Mouse (Mus musculus) forebrain, embryonic 14.5 days (tissue): Measurements from ENCODE around the gene Fndc11. TPM values are rescaled to one million over a fixed set of nuclear protein-coding genes. Genes with fewer than 3 reads are reported as not detected.

Experiments used
- ATAC-seq: fragments of 200-750 bp; cut with Nextera tagmentation; 2 replicates; pipeline ENCODE4 v1.8.0; 2017; ENCODE audit warnings: mild to moderate bottlenecking, moderate library complexity
- DNase-seq: peaks from one replicate; pipeline ENCODE4 v3.0.0-alpha.2; 2015; ENCODE audit warnings: low spot score
- H3K27ac ChIP-seq: fragments of 300-500 bp; sonication (generic); 2 replicates; pipeline ENCODE4 v1.5.1; 2014; ENCODE audit warnings: low read depth, mild to moderate bottlenecking, control low read depth, low read length, moderate library complexity
- H3K27me3 ChIP-seq: fragments of 300-500 bp; sonication (generic); replicated peaks from 2 replicates; pipeline ENCODE4 v1.6.1; 2014; ENCODE audit warnings: low read length, control low read depth, mixed read lengths; ENCODE audit not compliant: control insufficient read depth, insufficient read depth
- H3K36me3 ChIP-seq: fragments of 300-500 bp; sonication (generic); 2 replicates; pipeline ENCODE4 v1.6.1; 2014; ENCODE audit warnings: low read length, control low read depth; ENCODE audit not compliant: control insufficient read depth, insufficient read depth
- H3K4me1 ChIP-seq: fragments of 300-500 bp; sonication (generic); 2 replicates; pipeline ENCODE4 v1.6.1; 2014; ENCODE audit warnings: antibody characterized with exemption, low read length, control low read depth; ENCODE audit not compliant: control insufficient read depth, insufficient read depth
- H3K4me2 ChIP-seq: fragments of 300-500 bp; sonication (generic); 2 replicates; pipeline ENCODE4 v1.6.1; 2014; ENCODE audit warnings: mild to moderate bottlenecking, control low read depth, low read length
- H3K4me3 ChIP-seq: fragments of 300-500 bp; sonication (generic); 2 replicates; pipeline ENCODE4 v1.5.1; 2014; ENCODE audit warnings: low read depth, low read length, control low read depth
- H3K9ac ChIP-seq: fragments of 300-500 bp; sonication (generic); 2 replicates; pipeline ENCODE4 v1.6.1; 2014; ENCODE audit warnings: mild to moderate bottlenecking, low read length, control low read depth, moderate library complexity
- H3K9me3 ChIP-seq: fragments of 300-500 bp; sonication (generic); replicated peaks from 2 replicates; pipeline ENCODE4 v1.6.1; 2016; ENCODE audit warnings: low read length, control low read depth, mixed read lengths; ENCODE audit not compliant: control insufficient read depth
- WGBS: fragments of 180-500 bp; shearing (Covaris S2); extraction: QIAGEN DNeasy Blood & Tissue Kit; methylation state at CpG from one replicate; pipeline ENCODE4 v1.1.7; 2014; 5-methylcytosine and 5-hydroxymethylcytosine counted together
- polyA plus RNA-seq: library from polyadenylated mRNA; unstranded; fragments of >200 nt; fragmentation: Nextera tagmentation; extraction: Ambion mirVana; gene quantifications from 2 replicates; pipeline ENCODE4 v1.2.1, GENCODE M21; 2014

The Fndc11 gene
- polyA plus RNA-seq, 1 experiment from 2014 or later = 0.44 TPM

DNA sequence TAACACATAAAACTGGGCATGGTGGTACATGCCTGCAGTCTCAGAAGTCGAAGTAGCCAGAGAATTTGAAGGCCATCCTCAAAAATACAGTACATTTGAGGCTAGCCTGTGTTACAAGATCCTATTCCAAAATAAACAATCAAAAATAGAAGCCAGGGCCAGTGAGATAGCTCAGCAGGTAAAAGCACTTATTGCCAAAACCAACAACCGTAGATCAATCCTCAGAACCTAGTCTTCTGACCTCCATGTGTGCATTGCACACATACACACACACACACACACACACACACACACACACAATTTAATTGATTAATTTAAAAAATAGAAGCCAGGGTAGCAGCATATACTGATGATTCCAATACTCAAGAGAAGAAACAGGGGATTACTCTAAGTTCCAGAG is 47.0 kb downstream of the Fndc11 start:
- WGBS = 93% methylated on average over 2 of the region's 2 CpGs
- Histone ChIP-seq H3K27ac (no peak overlapping the region), H3K4me1 (no peaks in the 10 kb centered on the region), H3K36me3 (peaks cover 79% of the 10 kb centered on the region), H3K9me3 (no peaks in the 10 kb centered on the region), H3K4me2 (no peak overlapping the region), H3K4me3 (no peak overlapping the region), H3K9ac (no peak overlapping the region), H3K27me3 (no peaks in the 10 kb centered on the region)
- DNase-seq = no peak
- no peak for ATAC-seq

DNA sequence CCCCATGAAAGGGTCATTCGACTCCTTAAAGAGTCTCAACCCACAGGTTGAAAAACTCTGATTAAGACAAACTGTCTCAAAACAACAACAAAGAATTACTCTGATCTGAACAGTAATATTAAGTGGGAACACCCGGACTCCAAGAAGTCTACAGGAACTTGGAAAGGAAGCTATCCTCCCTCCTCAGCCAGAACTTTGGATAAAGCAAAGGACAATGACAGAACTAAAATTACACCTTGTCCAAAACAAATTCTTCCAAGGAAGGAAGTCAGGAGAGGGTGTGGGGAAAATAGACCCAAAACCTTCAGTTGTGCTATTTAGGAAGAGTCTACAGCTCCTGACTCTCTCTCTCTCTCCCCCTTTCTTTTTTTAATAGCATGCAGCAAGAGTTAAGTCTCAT is 52.3 kb downstream of the Fndc11 start:
- no peaks in the 10 kb centered on the region for H3K4me1 ChIP-seq
- H3K9ac ChIP-seq = no peak overlapping the region
- H3K27ac ChIP-seq = no peak overlapping the region
- no peak for DNase-seq
- H3K36me3 ChIP-seq = peaks cover 71% of the 10 kb centered on the region
- ATAC-seq = no peak
- H3K27me3 ChIP-seq = no peaks in the 10 kb centered on the region
- H3K4me2 ChIP-seq = no peak overlapping the region
- H3K9me3 ChIP-seq = no peaks in the 10 kb centered on the region
- no peak overlapping the region for H3K4me3 ChIP-seq
- 97% methylated on average over 2 of the region's 2 CpGs for WGBS

Other genes starting within 250 kb of the Fndc11 start
- gene Col20a1, start 233.5 kb upstream of the Fndc11 start, polyA plus RNA-seq = 0.07 and 0.10 TPM in 2 replicates
- 13.1 and 14.3 TPM in 2 replicates for gene Chrna4, start 176.5 kb upstream of the Fndc11 start, polyA plus RNA-seq
- gene Kcnq2, start 84.7 kb upstream of the Fndc11 start, polyA plus RNA-seq = 22.8 and 31.2 TPM in 2 replicates
- 5.1 and 5.9 TPM in 2 replicates for gene Eef1a2, start 63.0 kb upstream of the Fndc11 start, polyA plus RNA-seq
- 525 and 607 TPM in 2 replicates for gene Ppdpf, start 32.8 kb upstream of the Fndc11 start, polyA plus RNA-seq
- gene Ptk6, start 17.2 kb upstream of the Fndc11 start, polyA plus RNA-seq = not detected in 2 replicates
- 0.16 and 0.25 TPM in 2 replicates for gene Srms, start 6.8 kb upstream of the Fndc11 start, polyA plus RNA-seq
- gene Helz2, start 22.0 kb downstream of the Fndc11 start, polyA plus RNA-seq = 0.33 and 0.41 TPM in 2 replicates
- gene Gmeb2, start 68.0 kb downstream of the Fndc11 start, polyA plus RNA-seq = 19.2 and 21.5 TPM in 2 replicates
- gene Stmn3, start 94.5 kb downstream of the Fndc11 start, polyA plus RNA-seq = 1,166 and 1,263 TPM in 2 replicates
- 37.0 and 40.7 TPM in 2 replicates for gene Rtel1, start 99.7 kb downstream of the Fndc11 start, polyA plus RNA-seq
- gene Zgpat, start 144.9 kb downstream of the Fndc11 start, polyA plus RNA-seq = 44.6 and 55.6 TPM in 2 replicates
- 58.6 and 63.5 TPM in 2 replicates for gene Arfrp1, start 145.4 kb downstream of the Fndc11 start, polyA plus RNA-seq
- 27.4 and 30.3 TPM in 2 replicates for gene Lime1, start 160.1 kb downstream of the Fndc11 start, polyA plus RNA-seq
- gene Zbtb46, start 239.4 kb downstream of the Fndc11 start, polyA plus RNA-seq = 7.6 and 8.6 TPM in 2 replicates